In genomic region chr2:156260968-156261367, GRCm38 (mm10) we compare ENCODE assay signal across 15 mouse cellular contexts. TPM values are rescaled to one million over a fixed set of nuclear protein-coding genes. Genes with fewer than 3 reads are reported as not detected.
DNase-seq lines count a peak whose midpoint lies in the region; TF ChIP-seq lines count a peak whose summit lies in the region.
"Had no signal": no experiment of that assay in that cellular context is flagged by ENCODE, and none has a peak within 500 bp of the region (broad histone marks: within the 10 kb centered on the region; RNA-seq: fewer than 3 reads in every experiment).

No protein-coding gene starts in this region.

- WGBS in heart, adult 2 months, result 82% methylated on average over 2 of the region's 2 CpGs
- WGBS in lung, adult 2 months, result 83% methylated on average over 2 of the region's 2 CpGs

- no peak for TF ChIP-seq EP300 in heart, adult 2 months (IDR thresholded peaks at IDR 0.05; ENCODE audit: insufficient read depth, low read depth, low read length)
- TF ChIP-seq EP300 in ES-Bruce4 (IDR thresholded peaks at IDR 0.05; ENCODE audit: insufficient read depth, low read depth, low read length), result no peak

- intact Hi-C loops in heart, adult 2 months (cut with DNase I), result no loop called here
- intact Hi-C loops in heart, postnatal 14 days (cut with DNase I), result no loop called here

- peaks cover 12% of the 10 kb centered on the region for H3K4me1 ChIP-seq in heart, adult 2 months (ENCODE audit: control insufficient read depth, insufficient read depth, low read length)
- H3K4me1 ChIP-seq in lung, adult 2 months (ENCODE audit: control insufficient read depth, insufficient read depth, low read length), result peaks cover 15% of the 10 kb centered on the region
- H3K4me1 ChIP-seq in ES-Bruce4 (ENCODE audit: control insufficient read depth, insufficient read depth, low read length), result no peaks in the 10 kb centered on the region

- H3K9me3 ChIP-seq in ES-Bruce4 (replicated peaks; ENCODE audit: control insufficient read depth, insufficient read depth, low read length, poor library complexity, severe bottlenecking), result no peaks in the 10 kb centered on the region
- H3K9me3 ChIP-seq: embryonic facial prominence, embryonic 13.5 days had no signal

- DNase-seq in heart, adult 2 months, result no peak
- no peak for DNase-seq in heart, postnatal 14 days
- no peak for DNase-seq in lung, adult 2 months
- DNase-seq in lung, postnatal 14 days, result no peak
- DNase-seq in induced T-regulatory cell, adult 2 months (ENCODE audit: low read depth), result peak; percentile 30
- DNase-seq in layer of hippocampus, adult 11-12 months (ENCODE audit: low spot score), result no peak
- no peak for DNase-seq in frontal cortex, postnatal 36 days (ENCODE audit: low spot score in 2 of 2)
- DNase-seq: adrenal gland, adult 8-10 months; cerebellum, adult 11 months; left cerebral cortex, postnatal 4 days; spleen, adult 18-20 months had no signal

- no peak overlapping the region for H3K4me3 ChIP-seq in heart, adult 2 months
- H3K4me3 ChIP-seq in lung, adult 2 months (replicated peaks; ENCODE audit: extremely low read depth, low read depth, low read length), result no peak overlapping the region
- H3K4me3 ChIP-seq in ES-Bruce4 (ENCODE audit: low read depth, low read length), result no peak overlapping the region
- H3K4me3 ChIP-seq: embryonic facial prominence, embryonic 13.5 days had no signal

- no peaks in the 10 kb centered on the region for H3K27me3 ChIP-seq in heart, adult 2 months (ENCODE audit: control insufficient read depth, insufficient read depth, low read length)
- no peaks in the 10 kb centered on the region for H3K27me3 ChIP-seq in ES-Bruce4 (ENCODE audit: control insufficient read depth, insufficient read depth, low read length, poor library complexity, severe bottlenecking)
- H3K27me3 ChIP-seq: embryonic facial prominence, embryonic 13.5 days had no signal

- TF ChIP-seq CTCF in heart, adult 2 months (IDR thresholded peaks at IDR 0.05), result peak; percentile 61
- TF ChIP-seq CTCF in lung, adult 2 months (IDR thresholded peaks at IDR 0.05; ENCODE audit: insufficient read depth, low read length), result 0 out of 2 replicates have a peak, but pooled peaks have one; percentile 2
- peak; percentile 9 for TF ChIP-seq CTCF in ES-Bruce4 (IDR thresholded peaks at IDR 0.05; ENCODE audit: low read depth, low read length)

- H3K27ac ChIP-seq in heart, adult 2 months, result no peak overlapping the region
- H3K27ac ChIP-seq in ES-Bruce4 (ENCODE audit: insufficient read depth, low read length), result no peak overlapping the region
- H3K27ac ChIP-seq: embryonic facial prominence, embryonic 13.5 days; hindbrain, embryonic 14.5 days; macrophage had no signal

- peaks cover 11% of the 10 kb centered on the region for H3K36me3 ChIP-seq in heart, adult 2 months (ENCODE audit: control insufficient read depth, insufficient read depth, low read length)
- H3K36me3 ChIP-seq in ES-Bruce4 (ENCODE audit: control insufficient read depth, insufficient read depth, low read length, poor library complexity, severe bottlenecking), result peaks cover 11% of the 10 kb centered on the region

- TF ChIP-seq POLR2A in heart, adult 2 months (IDR thresholded peaks at IDR 0.05; ENCODE audit: insufficient read depth, low read depth, low read length), result no peak
- TF ChIP-seq POLR2A in lung, adult 2 months (IDR thresholded peaks at IDR 0.05; ENCODE audit: borderline replicate concordance, extremely low read depth, low read depth, low read length), result no peak
- TF ChIP-seq POLR2A in ES-Bruce4 (IDR thresholded peaks at IDR 0.05; ENCODE audit: insufficient read depth, low read length), result no peak

- no peaks in the 10 kb centered on the region for H3K79me2 ChIP-seq in heart, adult 2 months (replicated peaks; ENCODE audit: control insufficient read depth, insufficient read depth, low read length)

- H3K9ac ChIP-seq in heart, adult 2 months (ENCODE audit: low read depth, low read length), result no peak overlapping the region
- H3K9ac ChIP-seq in ES-Bruce4 (ENCODE audit: low read depth, poor library complexity, severe bottlenecking), result no peak overlapping the region
- H3K9ac ChIP-seq: embryonic facial prominence, embryonic 13.5 days; hindbrain, embryonic 14.5 days had no signal

RNA-seq across cellular contexts. Expression of gene Cnbd2, which starts 51.1 kb away (rescaled TPM):
- 1 to 10 TPM in 1 of 2 experiments, under 1 TPM in 1; 0.89 to 1.0 TPM for total RNA-seq in heart, adult 2 months (2021)
- polyA plus RNA-seq in heart, adult 2 months (2012; rRNA removed), result 0.92 and 0.94 TPM in 2 replicates
- 1 to 10 TPM in 1 of 2 experiments, under 1 TPM in 1; 0.91 to 1.5 TPM for total RNA-seq in heart, postnatal 14 days (2021)
- polyA plus RNA-seq in lung, adult 2 months (2012; rRNA removed), result 0.96 and 1.2 TPM in 2 replicates
- 4.8 and 6.5 TPM in 2 replicates for polyA plus RNA-seq in ES-Bruce4 (2011; ENCODE audit: insufficient read depth, insufficient read length, low read depth, missing spikeins)

RNA-seq across cellular contexts. Expression of gene Scand1, which starts 51.5 kb away (rescaled TPM):
- total RNA-seq in heart, adult 2 months (2021), result 10 to 100 TPM; 78.9 to 85.9 TPM
- 18.9 and 46.2 TPM in 2 replicates for polyA plus RNA-seq in heart, adult 2 months (2012; rRNA removed)
- 10 to 100 TPM; 78.8 to 79.7 TPM for total RNA-seq in heart, postnatal 14 days (2021)
- polyA plus RNA-seq in lung, adult 2 months (2012; rRNA removed), result 157 and 282 TPM in 2 replicates
- polyA plus RNA-seq in ES-Bruce4 (2011; ENCODE audit: insufficient read depth, insufficient read length, low read depth, missing spikeins), result 20.1 and 20.5 TPM in 2 replicates

Comparison
In these comparisons a context has a peak if more than half of its experiments do, and no peak if none do; other contexts are left out.
1. CTCF ChIP-seq: peak in every context shown above with its lines; median percentile 61 in heart, adult 2 months; 9 in ES-Bruce4; 2 in lung, adult 2 months.